Mouse (Mus musculus): ENCODE measurements at regions not wholly inside any gene's neighbourhood (a gene's known extent, or its start where the extent isn't known, plus 50 kb on each side); places are given as distances from the start of the nearest gene placed in this dataset.

- no peaks in the 10 kb centered on the region for H3K27me3 ChIP-seq (replicated peaks)
- no peak overlapping the region for H3K4me2 ChIP-seq (ENCODE audit: insufficient read depth, low read depth, poor library complexity, severe bottlenecking)
- no peaks in the 10 kb centered on the region for H3K9me3 ChIP-seq (replicated peaks; ENCODE audit: low read length)
- H3K36me3 ChIP-seq (replicated peaks in 1 of 2; ENCODE audit: control insufficient read depth in 1 of 2, insufficient read depth in 1 of 2, low read length in 1 of 2) = no peaks in the 10 kb centered on the region
- H3K9ac ChIP-seq (ENCODE audit: insufficient read depth, low read depth) = no peak overlapping the region
- TF ChIP-seq ZMIZ1 (IDR thresholded peaks at IDR 0.05; ENCODE audit: low read depth, low read length) (no peak), UBTF (IDR thresholded peaks at IDR 0.05; ENCODE audit: low read depth, low read length) (no peak), TBP (conservative IDR thresholded peaks at IDR 0.05; ENCODE audit: low read depth, low read length) (no peak), SMC3 (IDR thresholded peaks at IDR 0.05; ENCODE audit: low read depth, low read length) (no peak), CTCF (conservative IDR thresholded peaks at IDR 0.05 in 1 of 2, IDR thresholded peaks at IDR 0.05 in 1 of 2; ENCODE audit: low read depth in 2 of 2, low read length in 2 of 2) (no peak), NELFE (IDR thresholded peaks at IDR 0.05; ENCODE audit: low read depth, low read length) (no peak), MAX (IDR thresholded peaks at IDR 0.05; ENCODE audit: low read length) (no peak), MAFK (IDR thresholded peaks at IDR 0.05; ENCODE audit: insufficient replicate concordance, low read length) (no peak), ZC3H11A (IDR thresholded peaks at IDR 0.05; ENCODE audit: low read depth, low read length) (no peak), JUND (conservative IDR thresholded peaks at IDR 0.05; ENCODE audit: low read depth, low read length) (no peak)
- dilution Hi-C loops (cut with MboI; ENCODE audit: extremely low pct_ligation_motif_present, extremely low pct_unique_long_range_greater_than_20kb, low sequenced_read_pairs) = no loop called here
- no peak for DNase-seq (ENCODE audit: extremely low read depth)
- H3K27ac ChIP-seq (ENCODE audit: insufficient read depth, low read depth) = no peak overlapping the region
- no peaks in the 10 kb centered on the region for H3K79me2 ChIP-seq (replicated peaks; ENCODE audit: control insufficient read depth, extremely low read depth, insufficient read depth, poor library complexity, severe bottlenecking)
- in situ Hi-C loops (cut with MboI; ENCODE audit: low pct_ligation_motif_present, low pct_unique_long_range_greater_than_20kb, low sequenced_read_pairs) = no loop called here
- H3K4me3 ChIP-seq (replicated peaks in 1 of 3; ENCODE audit: low read depth in 2 of 3, low read length in 2 of 3, poor library complexity in 1 of 3) = no peak overlapping the region
- no peaks in the 10 kb centered on the region for H3K4me1 ChIP-seq (ENCODE audit: control insufficient read depth in 1 of 2, insufficient read depth in 2 of 2)
These were observed 674.2 kb downstream of the Rfpl4b start for GRCm38 (mm10) chr10:38147421-38147820.

- H3K9me3 ChIP-seq (replicated peaks; ENCODE audit: low read length) = no peaks in the 10 kb centered on the region
- H3K27ac ChIP-seq (ENCODE audit: insufficient read depth, low read depth) = no peak overlapping the region
- dilution Hi-C loops (cut with MboI; ENCODE audit: extremely low pct_ligation_motif_present, extremely low pct_unique_long_range_greater_than_20kb, low sequenced_read_pairs) = no loop called here
- in situ Hi-C loops (cut with MboI; ENCODE audit: low pct_ligation_motif_present, low pct_unique_long_range_greater_than_20kb, low sequenced_read_pairs) = no loop called here
- H3K9ac ChIP-seq (ENCODE audit: insufficient read depth, low read depth) = no peak overlapping the region
- no peak for DNase-seq (ENCODE audit: extremely low read depth)
- H3K4me3 ChIP-seq (replicated peaks in 1 of 3; ENCODE audit: low read depth in 2 of 3, low read length in 2 of 3, poor library complexity in 1 of 3) = no peak overlapping the region
- no peak overlapping the region for H3K4me2 ChIP-seq (ENCODE audit: insufficient read depth, low read depth, poor library complexity, severe bottlenecking)
- TF ChIP-seq JUND (conservative IDR thresholded peaks at IDR 0.05; ENCODE audit: low read depth, low read length) = no peak
- no peak for TF ChIP-seq RAD21 (IDR thresholded peaks at IDR 0.05; ENCODE audit: low read depth, low read length)
- TF ChIP-seq HCFC1 (IDR thresholded peaks at IDR 0.05; ENCODE audit: low read depth, low read length) = no peak
- no peak for TF ChIP-seq TBP (conservative IDR thresholded peaks at IDR 0.05; ENCODE audit: low read depth, low read length)
- TF ChIP-seq MYC (IDR thresholded peaks at IDR 0.05; ENCODE audit: low read depth, low read length) = no peak
- TF ChIP-seq UBTF (IDR thresholded peaks at IDR 0.05; ENCODE audit: low read depth, low read length) = no peak
- no peak for TF ChIP-seq ZMIZ1 (IDR thresholded peaks at IDR 0.05; ENCODE audit: low read depth, low read length)
- TF ChIP-seq GABPA (IDR thresholded peaks at IDR 0.05; ENCODE audit: insufficient replicate concordance, low read depth, low read length) = no peak
- TF ChIP-seq JUN (IDR thresholded peaks at IDR 0.05; ENCODE audit: insufficient read depth, low read depth, low read length) = no peak
- TF ChIP-seq ETS1 (conservative IDR thresholded peaks at IDR 0.05; ENCODE audit: low read depth, low read length) = no peak
- no peak for TF ChIP-seq KAT2A (IDR thresholded peaks at IDR 0.05; ENCODE audit: insufficient replicate concordance, low read length)
- H3K79me2 ChIP-seq (replicated peaks; ENCODE audit: control insufficient read depth, extremely low read depth, insufficient read depth, poor library complexity, severe bottlenecking) = no peaks in the 10 kb centered on the region
- no peaks in the 10 kb centered on the region for H3K36me3 ChIP-seq (replicated peaks in 1 of 2; ENCODE audit: control insufficient read depth in 1 of 2, insufficient read depth in 1 of 2, low read length in 1 of 2)
- no peaks in the 10 kb centered on the region for H3K27me3 ChIP-seq (replicated peaks)
- H3K4me1 ChIP-seq (ENCODE audit: control insufficient read depth in 1 of 2, insufficient read depth in 2 of 2) = no peaks in the 10 kb centered on the region
These were observed 682.4 kb downstream of the Rfpl4b start for GRCm38 (mm10) chr10:38139196-38139595.

All from CH12.LX (cell line).